In genomic region chr4:83522066-83522465, GRCm38 (mm10) we compare ENCODE assay signal across 32 mouse cellular contexts. TPM values are rescaled to one million over a fixed set of nuclear protein-coding genes. Genes with fewer than 3 reads are reported as not detected.
A peak's percentile ranks its signal among the peaks of the same experiment; 100 is the strongest.
DNase-seq lines count a peak whose midpoint lies in the region; ATAC-seq lines count a peak whose summit lies in the region.
"Had no signal": no experiment of that assay in that cellular context is flagged by ENCODE, and none has a peak within 500 bp of the region (broad histone marks: within the 10 kb centered on the region; RNA-seq: fewer than 3 reads in every experiment).

No protein-coding gene starts in this region.

- H3K4me3 ChIP-seq in neural tube, embryonic 11.5 days (ENCODE audit: low read depth, low read length): no peak overlapping the region
- H3K4me3 ChIP-seq in embryonic facial prominence, embryonic 14.5 days (ENCODE audit: low read depth, low read length): no peak overlapping the region
- H3K4me3 ChIP-seq in forebrain, embryonic 16.5 days (replicated peaks; ENCODE audit: low read length): no peak overlapping the region
- H3K4me3 ChIP-seq: gastrocnemius, adult 2 months; kidney, embryonic 15.5 days; layer of hippocampus, adult 2 months; limb, embryonic 10.5 days; limb, embryonic 15.5 days; liver, embryonic 13.5 days; neural tube, embryonic 12.5 days had no signal

- H3K36me3 ChIP-seq in neural tube, embryonic 11.5 days (ENCODE audit: control insufficient read depth, insufficient read depth, low read length): no peaks in the 10 kb centered on the region
- H3K36me3 ChIP-seq in embryonic facial prominence, embryonic 14.5 days (ENCODE audit: control insufficient read depth, insufficient read depth, low read length): no peaks in the 10 kb centered on the region
- no peaks in the 10 kb centered on the region for H3K36me3 ChIP-seq in forebrain, embryonic 16.5 days (ENCODE audit: control insufficient read depth, insufficient read depth)
- H3K36me3 ChIP-seq: kidney, embryonic 15.5 days; limb, embryonic 10.5 days; limb, embryonic 15.5 days; liver, embryonic 13.5 days; neural tube, embryonic 12.5 days had no signal

- ATAC-seq in neural tube, embryonic 11.5 days (ENCODE audit: insufficient read depth, low FRiP score, low TSS enrichment): no peak
- ATAC-seq in embryonic facial prominence, embryonic 14.5 days (ENCODE audit: low read depth): peak; percentile 26; the same call in 1 of the 2 replicates
- ATAC-seq in forebrain, embryonic 16.5 days: no peak
- ATAC-seq: activated CD4-positive, CD25-positive, alpha-beta regulatory T cell, adult 4 months; lung, postnatal 0 days had no signal

- H3K27ac ChIP-seq in neural tube, embryonic 11.5 days (ENCODE audit: low read depth, low read length): no peak overlapping the region
- no peak overlapping the region for H3K27ac ChIP-seq in embryonic facial prominence, embryonic 14.5 days (replicated peaks; ENCODE audit: low read depth, low read length)
- H3K27ac ChIP-seq in forebrain, embryonic 16.5 days (ENCODE audit: low read length): peak overlapping the region; percentile 63; the same call in 1 of the 2 replicates
- H3K27ac ChIP-seq: gastrocnemius, adult 2 months; hindbrain, embryonic 14.5 days; kidney, embryonic 15.5 days; layer of hippocampus, adult 2 months; limb, embryonic 10.5 days; limb, embryonic 15.5 days; liver, embryonic 13.5 days; macrophage; neural tube, embryonic 12.5 days had no signal

- peaks cover 11% of the 10 kb centered on the region for H3K4me1 ChIP-seq in neural tube, embryonic 11.5 days (ENCODE audit: control insufficient read depth, insufficient read depth, low read length)
- peaks cover 3% of the 10 kb centered on the region; the same call in 1 of the 2 replicates for H3K4me1 ChIP-seq in embryonic facial prominence, embryonic 14.5 days (ENCODE audit: control insufficient read depth, insufficient read depth, low read length)
- H3K4me1 ChIP-seq in forebrain, embryonic 16.5 days (replicated peaks; ENCODE audit: control insufficient read depth, insufficient read depth, low read length): peaks cover 22% of the 10 kb centered on the region

- no peak overlapping the region for H3K4me2 ChIP-seq in neural tube, embryonic 11.5 days (ENCODE audit: low read depth)
- no peak overlapping the region for H3K4me2 ChIP-seq in embryonic facial prominence, embryonic 14.5 days (ENCODE audit: low read depth, low read length)
- H3K4me2 ChIP-seq in forebrain, embryonic 16.5 days (ENCODE audit: low read length): no peak overlapping the region
- H3K4me2 ChIP-seq: heart, embryonic 11.5 days; hindbrain, embryonic 14.5 days; kidney, embryonic 15.5 days; limb, embryonic 15.5 days; liver, embryonic 13.5 days; neural tube, embryonic 12.5 days had no signal

- H3K9ac ChIP-seq in neural tube, embryonic 11.5 days (ENCODE audit: low read length): no peak overlapping the region
- H3K9ac ChIP-seq in embryonic facial prominence, embryonic 14.5 days (ENCODE audit: low read depth, low read length): no peak overlapping the region
- no peak overlapping the region for H3K9ac ChIP-seq in forebrain, embryonic 16.5 days (replicated peaks; ENCODE audit: low read depth, low read length)
- H3K9ac ChIP-seq: hindbrain, embryonic 14.5 days; kidney, embryonic 15.5 days; limb, embryonic 15.5 days; liver, embryonic 13.5 days; neural tube, embryonic 12.5 days had no signal

- H3K27me3 ChIP-seq in neural tube, embryonic 11.5 days (ENCODE audit: control insufficient read depth, insufficient read depth, low read length): no peaks in the 10 kb centered on the region
- H3K27me3 ChIP-seq in embryonic facial prominence, embryonic 14.5 days (replicated peaks; ENCODE audit: control insufficient read depth, insufficient read depth, low read length): no peaks in the 10 kb centered on the region
- H3K27me3 ChIP-seq in forebrain, embryonic 16.5 days (replicated peaks; ENCODE audit: control insufficient read depth, insufficient read depth, low read length): no peaks in the 10 kb centered on the region
- H3K27me3 ChIP-seq: CH12.LX; kidney, embryonic 15.5 days; limb, embryonic 15.5 days; liver, embryonic 13.5 days; neural tube, embryonic 12.5 days had no signal

- WGBS in neural tube, embryonic 11.5 days: 66% methylated on average over 5 of the region's 5 CpGs
- 31% methylated on average over 5 of the region's 5 CpGs for WGBS in embryonic facial prominence, embryonic 14.5 days
- 13% methylated on average over 5 of the region's 5 CpGs for WGBS in forebrain, embryonic 16.5 days

- peak; percentile 56 for DNase-seq in heart, adult 11 months
- DNase-seq in heart, adult 8-10 months (ENCODE audit: low spot score): no peak
- peak; percentile 40 for DNase-seq in neural tube, embryonic 11.5 days (ENCODE audit: low spot score)
- no peak for DNase-seq in neural tube, embryonic 10.5 days (ENCODE audit: extremely low spot score, low spot score)
- DNase-seq in embryonic facial prominence, embryonic 14.5 days (ENCODE audit: low spot score): peak; percentile 50
- no peak for DNase-seq in ovary, postnatal 10 days (ENCODE audit: low spot score)
- DNase-seq: adrenal gland, adult 2 months; adrenal gland, postnatal 36 days; cerebellum, adult 2 months; cerebellum, postnatal 14 days; gastrocnemius, adult 2 months; heart, postnatal 36 days; kidney, adult 18-20 months; kidney, postnatal 25 days; layer of hippocampus, postnatal 36 days; liver, embryonic 13.5 days; lung, adult 18-20 months; midbrain, embryonic 14.5 days; right cerebral cortex, postnatal 14 days; thymus, postnatal 4 days had no signal

- no peaks in the 10 kb centered on the region for H3K9me3 ChIP-seq in neural tube, embryonic 11.5 days (ENCODE audit: control insufficient read depth, low read length)
- no peaks in the 10 kb centered on the region for H3K9me3 ChIP-seq in embryonic facial prominence, embryonic 14.5 days (ENCODE audit: control insufficient read depth, low read length)
- H3K9me3 ChIP-seq in forebrain, embryonic 16.5 days (ENCODE audit: control insufficient read depth, low read length): no peaks in the 10 kb centered on the region
- H3K9me3 ChIP-seq: kidney, embryonic 15.5 days; limb, embryonic 10.5 days; limb, embryonic 15.5 days; liver, embryonic 13.5 days; neural tube, embryonic 12.5 days had no signal

RNA-seq across cellular contexts. Expression of gene Ccdc171, which starts 3.3 kb away (rescaled TPM):
- 1 to 10 TPM in 2 of 4 experiments, under 1 TPM in 2; 0.33 to 1.5 (median 1.0) TPM for total RNA-seq in heart, adult 8-10 months (2022)
- 3.9 and 4.0 TPM in 2 replicates for polyA plus RNA-seq in neural tube, embryonic 11.5 days (2014; fragmentation: Nextera tagmentation; extraction: Ambion mirVana)
- polyA plus RNA-seq in embryonic facial prominence, embryonic 14.5 days (2014; fragmentation: Nextera tagmentation; extraction: Ambion mirVana): 3.7 and 4.0 TPM in 2 replicates
- 6.1 and 6.7 TPM in 2 replicates for polyA plus RNA-seq in forebrain, embryonic 16.5 days (2015; fragmentation: Nextera tagmentation; extraction: Ambion mirVana)

RNA-seq across cellular contexts. Expression of gene Psip1, which starts 35.8 kb away (rescaled TPM):
- 10 to 100 TPM; 15.1 to 20.4 (median 17.3) TPM for total RNA-seq in heart, adult 8-10 months (2022)
- polyA plus RNA-seq in neural tube, embryonic 11.5 days (2014; fragmentation: Nextera tagmentation; extraction: Ambion mirVana): 348 and 360 TPM in 2 replicates
- 146 and 157 TPM in 2 replicates for polyA plus RNA-seq in embryonic facial prominence, embryonic 14.5 days (2014; fragmentation: Nextera tagmentation; extraction: Ambion mirVana)
- polyA plus RNA-seq in forebrain, embryonic 16.5 days (2015; fragmentation: Nextera tagmentation; extraction: Ambion mirVana): 281 and 310 TPM in 2 replicates

Comparison
In these comparisons a context has a peak if more than half of its experiments do, and no peak if none do; other contexts are left out.
1. DNase-seq: peak in heart, adult 11 months (single experiment), neural tube, embryonic 11.5 days (single experiment) and embryonic facial prominence, embryonic 14.5 days (single experiment); none in heart, adult 8-10 months (single experiment), neural tube, embryonic 10.5 days (single experiment) and ovary, postnatal 10 days (single experiment).